ENCODE assay signal across 8 mouse cellular contexts in genomic region chr11:94629199-94629883, GRCm38 (mm10). TPM values are rescaled to one million over a fixed set of nuclear protein-coding genes. Genes with fewer than 3 reads are reported as not detected.
A peak's percentile ranks its signal among the peaks of the same experiment; 100 is the strongest.
DNase-seq lines count a peak whose midpoint lies in the region; ATAC-seq and TF ChIP-seq lines count a peak whose summit lies in the region.

Gene Lrrc59, plus strand, starts transcription at chr11:94629767.

- peak within 1 kb of the TSS; percentile 48 for H3K27ac ChIP-seq in ES-E14 (ENCODE audit: insufficient read depth, low read depth, low read length, poor library complexity, severe bottlenecking)
- H3K27ac ChIP-seq in forebrain, embryonic 16.5 days (ENCODE audit: low read length): peak within 1 kb of the TSS; percentile 60; the same call in 1 of the 2 replicates
- peak within 1 kb of the TSS; percentile 91 for H3K27ac ChIP-seq in layer of hippocampus, adult 2 months
- peak within 1 kb of the TSS; percentile 79 for H3K27ac ChIP-seq in lung, embryonic 14.5 days (ENCODE audit: low read depth)
- no peak within 1 kb of the TSS for H3K27ac ChIP-seq in olfactory bulb, adult 2 months (ENCODE audit: insufficient read depth, low read depth, low read length)
- no peak within 1 kb of the TSS for H3K27ac ChIP-seq in thymus, adult 2 months (ENCODE audit: control insufficient read depth, insufficient read depth, low read length)

- intact Hi-C loops in heart, postnatal 36 days (cut with DNase I): no loop called here

- ATAC-seq in forebrain, embryonic 16.5 days: peak; percentile 97
- ATAC-seq in lung, embryonic 14.5 days (ENCODE audit: insufficient read depth): peak; percentile 97

- in situ Hi-C loops in ES-E14 (cut with MboI; ENCODE audit: low sequenced_read_pairs in 2 of 2, unreplicated experiment in 2 of 2): no loop called here

- H3K9me3 ChIP-seq in ES-E14 (ENCODE audit: control insufficient read depth, insufficient read depth, low read depth, low read length): no peaks in the 10 kb centered on the region
- H3K9me3 ChIP-seq in forebrain, embryonic 16.5 days (ENCODE audit: control insufficient read depth, low read length): no peaks in the 10 kb centered on the region
- no peaks in the 10 kb centered on the region for H3K9me3 ChIP-seq in lung, embryonic 14.5 days (ENCODE audit: low read depth, low read length)

- peak within 1 kb of the TSS; percentile 93 for H3K9ac ChIP-seq in ES-E14 (ENCODE audit: insufficient read depth, low read depth, low read length, poor library complexity, severe bottlenecking)
- peak within 1 kb of the TSS; percentile 87 for H3K9ac ChIP-seq in forebrain, embryonic 16.5 days (replicated peaks; ENCODE audit: low read depth, low read length)
- peak within 1 kb of the TSS; percentile 90 for H3K9ac ChIP-seq in lung, embryonic 14.5 days

- peak; percentile 60 for TF ChIP-seq POLR2A in olfactory bulb, adult 2 months (IDR thresholded peaks at IDR 0.05; ENCODE audit: insufficient read depth, low read depth, low read length)
- TF ChIP-seq POLR2A in thymus, adult 2 months (IDR thresholded peaks at IDR 0.05; ENCODE audit: control insufficient read depth, extremely low read depth, insufficient read depth, low read length, poor library complexity): peak; percentile 83

- peak within 1 kb of the TSS; percentile 75 for H3K4me2 ChIP-seq in forebrain, embryonic 16.5 days (ENCODE audit: low read length)
- H3K4me2 ChIP-seq in lung, embryonic 14.5 days: peak within 1 kb of the TSS; percentile 81

- peak; percentile 99 for TF ChIP-seq CTCF in layer of hippocampus, adult 2 months (conservative IDR thresholded peaks at IDR 0.05)
- peak; percentile 97 for TF ChIP-seq CTCF in lung, embryonic 14.5 days (IDR thresholded peaks at IDR 0.05; ENCODE audit: low read depth)
- peak; percentile 89 for TF ChIP-seq CTCF in olfactory bulb, adult 2 months (IDR thresholded peaks at IDR 0.05; ENCODE audit: insufficient read depth, low read depth, low read length)
- peak; percentile 100 for TF ChIP-seq CTCF in thymus, adult 2 months (IDR thresholded peaks at IDR 0.05; ENCODE audit: borderline replicate concordance, control insufficient read depth, extremely low read depth, insufficient read depth, low read length, poor library complexity)

- DNase-seq in ES-E14 (ENCODE audit: low read depth, low spot score): peak; percentile 75
- peak; percentile 89 for DNase-seq in cerebellum, adult 11-12 months
- peak; percentile 97 to 98 for DNase-seq in heart, postnatal 36 days
- peak; percentile 93 to 96 for DNase-seq in layer of hippocampus, adult 2 months (ENCODE audit: low spot score in 2 of 2)
- peak; percentile 97 for DNase-seq in lung, embryonic 14.5 days
- peak; percentile 97 for DNase-seq in thymus, adult 2 months

- H3K4me1 ChIP-seq in ES-E14 (ENCODE audit: control insufficient read depth in 2 of 2, insufficient read depth in 2 of 2, low read length in 2 of 2, poor library complexity in 1 of 2): peaks cover 2 to 12% of the 10 kb centered on the region in 2 experiments; a peak in 3 of 4 replicates
- H3K4me1 ChIP-seq in forebrain, embryonic 16.5 days (replicated peaks; ENCODE audit: control insufficient read depth, insufficient read depth, low read length): peaks cover 12% of the 10 kb centered on the region
- H3K4me1 ChIP-seq in lung, embryonic 14.5 days (ENCODE audit: insufficient read depth): no peaks in the 10 kb centered on the region
- H3K4me1 ChIP-seq in olfactory bulb, adult 2 months (ENCODE audit: control insufficient read depth, insufficient read depth, low read length): peaks cover 10% of the 10 kb centered on the region
- H3K4me1 ChIP-seq in thymus, adult 2 months (replicated peaks; ENCODE audit: control insufficient read depth, insufficient read depth, low read length): peaks cover 11% of the 10 kb centered on the region

- no peaks in the 10 kb centered on the region for H3K27me3 ChIP-seq in forebrain, embryonic 16.5 days (replicated peaks; ENCODE audit: control insufficient read depth, insufficient read depth, low read length)
- no peaks in the 10 kb centered on the region for H3K27me3 ChIP-seq in lung, embryonic 14.5 days (ENCODE audit: insufficient read depth, low read length)
- H3K27me3 ChIP-seq in thymus, adult 2 months (ENCODE audit: control insufficient read depth, insufficient read depth, low read length): no peaks in the 10 kb centered on the region

- WGBS in forebrain, embryonic 16.5 days: 6% methylated on average over 41 of the region's 41 CpGs
- WGBS in lung, embryonic 14.5 days: 4% methylated on average over 40 of the region's 41 CpGs
- WGBS in olfactory bulb, adult 2 months: 5% methylated on average over 41 of the region's 41 CpGs
- WGBS in thymus, adult 2 months: 3% methylated on average over 40 of the region's 41 CpGs

- peak within 1 kb of the TSS; percentile 88 to 98 for H3K4me3 ChIP-seq in ES-E14 (ENCODE audit: insufficient read depth in 1 of 2, low read depth in 1 of 2, low read length in 2 of 2, poor library complexity in 1 of 2, severe bottlenecking in 1 of 2)
- peak within 1 kb of the TSS; percentile 100 for H3K4me3 ChIP-seq in forebrain, embryonic 16.5 days (replicated peaks; ENCODE audit: low read length)
- H3K4me3 ChIP-seq in layer of hippocampus, adult 2 months: peak within 1 kb of the TSS; percentile 99
- H3K4me3 ChIP-seq in lung, embryonic 14.5 days (ENCODE audit: low read depth, low read length): peak within 1 kb of the TSS; percentile 97
- peak within 1 kb of the TSS; percentile 69 for H3K4me3 ChIP-seq in olfactory bulb, adult 2 months (ENCODE audit: insufficient read depth, low read depth, low read length)
- H3K4me3 ChIP-seq in thymus, adult 2 months (ENCODE audit: control insufficient read depth, insufficient read depth, low read length): peak within 1 kb of the TSS; percentile 69

- peaks cover 23% of the 10 kb centered on the region for H3K36me3 ChIP-seq in ES-E14 (ENCODE audit: control insufficient read depth, insufficient read depth, low read length, poor library complexity, severe bottlenecking)
- peaks cover 16% of the 10 kb centered on the region for H3K36me3 ChIP-seq in forebrain, embryonic 16.5 days (ENCODE audit: control insufficient read depth, insufficient read depth)
- H3K36me3 ChIP-seq in lung, embryonic 14.5 days (ENCODE audit: insufficient read depth): peaks cover 27% of the 10 kb centered on the region
- H3K36me3 ChIP-seq in thymus, adult 2 months (ENCODE audit: control insufficient read depth, insufficient read depth, low read length): peaks cover 15% of the 10 kb centered on the region

TF ChIP-seq in ES-E14, 5 proteins besides CTCF, POLR2A, EP300 and RAD21:
- TF ChIP-seq HCFC1 (IDR thresholded peaks at IDR 0.05; ENCODE audit: borderline replicate concordance, insufficient read depth, low read length) (peak; percentile 75), ZNF384 (IDR thresholded peaks at IDR 0.05; ENCODE audit: low read depth, low read length) (no peak)

RNA-seq across cellular contexts. Expression of gene Lrrc59, which starts in this region (rescaled TPM):
- 215 and 282 TPM in 2 replicates for total RNA-seq in ES-E14 (2012; rRNA removed)
- 162 and 166 TPM in 2 replicates for polyA plus RNA-seq in forebrain, embryonic 16.5 days (2015; fragmentation: Nextera tagmentation; extraction: Ambion mirVana)
- 10 to 100 TPM; 31.1 to 33.8 TPM for total RNA-seq in heart, postnatal 36 days (2021)
- total RNA-seq in layer of hippocampus, adult 2 months (2021): 10 to 100 TPM; 74.8 to 75.8 TPM
- 211 and 222 TPM in 2 replicates for polyA plus RNA-seq in lung, embryonic 14.5 days (2014; fragmentation: Nextera tagmentation; extraction: Ambion mirVana)
- not detected in 2 replicates for polyA plus RNA-seq in olfactory bulb, adult 2 months (2012; ENCODE audit: insufficient read depth, insufficient read length, low replicate concordance, missing spikeins)
- 62.3 and 68.2 TPM in 2 replicates for polyA plus RNA-seq in thymus, adult 2 months (2012; rRNA removed)

Comparison
In these comparisons a context has a peak if more than half of its experiments do, and no peak if none do; other contexts are left out.
1. H3K27ac ChIP-seq: peak in ES-E14 (single experiment), forebrain, embryonic 16.5 days (single experiment), layer of hippocampus, adult 2 months (single experiment) and lung, embryonic 14.5 days (single experiment); none in olfactory bulb, adult 2 months (single experiment) and thymus, adult 2 months (single experiment).
2. Peak in every context shown above with its lines, with median percentiles within 50 percentile points of each other: DNase-seq, H3K4me3 ChIP-seq, H3K9ac ChIP-seq and CTCF ChIP-seq.